Mouse (Mus musculus) layer of hippocampus, postnatal 36 days (tissue): ENCODE measurements around the gene Zfp800. TPM values are rescaled to one million over a fixed set of nuclear protein-coding genes. Genes with fewer than 3 reads are reported as not detected.

ENCODE experiments used
- DNase-seq, 2 experiments: peaks; one replicate each; pipeline ENCODE4 v3.0.0; 2022
- total RNA-seq, 2 experiments: library from RNA; stranded (reverse); gene quantifications; 2 replicates each; pipeline ENCODE4 v1.2.3; 2021

Zfp800 gene
- total RNA-seq, 2 experiments from 2014 or later: 25.5 to 30.4 TPM

- no peak for DNase-seq
Measured at GRCm38 (mm10) chr6:28309692-28310091, 88.1 kb downstream of the Zfp800 start.

GRCm38 (mm10) chr6:28308929-28309328 lies 88.9 kb downstream of the Zfp800 start:
- DNase-seq: no peak

GRCm38 (mm10) chr6:28306702-28307101 lies 91.1 kb downstream of the Zfp800 start:
- no peak for DNase-seq

GRCm38 (mm10) chr6:28296306-28296705 lies 101.5 kb downstream of the Zfp800 start:
- DNase-seq: no peak

- no peak for DNase-seq
Measured at GRCm38 (mm10) chr6:28295581-28295980, 102.2 kb downstream of the Zfp800 start.

- no peak for DNase-seq
Measured at GRCm38 (mm10) chr6:28292810-28293209, 105.0 kb downstream of the Zfp800 start.

- peak; percentile 60 to 65 for DNase-seq
Measured at GRCm38 (mm10) chr6:28279886-28280285, 117.9 kb downstream of the Zfp800 start.

- DNase-seq: no peak
Measured at GRCm38 (mm10) chr6:28262198-28262621, 135.6 kb downstream of the Zfp800 start.

- DNase-seq: peak; percentile 93
Measured at GRCm38 (mm10) chr6:28261307-28262197, 136.3 kb downstream of the Zfp800 start.

- DNase-seq: peak; percentile 17 to 23
Measured at GRCm38 (mm10) chr6:28260425-28261191, 137.2 kb downstream of the Zfp800 start.

GRCm38 (mm10) chr6:28259750-28260149 lies 138.1 kb downstream of the Zfp800 start:
- no peak for DNase-seq

- DNase-seq: no peak
Measured at GRCm38 (mm10) chr6:28258440-28258839, 139.4 kb downstream of the Zfp800 start.

GRCm38 (mm10) chr6:28257772-28258171 lies 140.0 kb downstream of the Zfp800 start:
- no peak for DNase-seq

- DNase-seq: no peak
Measured at GRCm38 (mm10) chr6:28252790-28253189, 145.0 kb downstream of the Zfp800 start.

- DNase-seq: no peak
Measured at GRCm38 (mm10) chr6:28248211-28248610, 149.6 kb downstream of the Zfp800 start.

GRCm38 (mm10) chr6:28232618-28233361 lies 165.0 kb downstream of the Zfp800 start:
- no peak for DNase-seq

GRCm38 (mm10) chr6:28228085-28228484 lies 169.7 kb downstream of the Zfp800 start:
- no peak for DNase-seq

GRCm38 (mm10) chr6:28221017-28221416 lies 176.8 kb downstream of the Zfp800 start:
- no peak for DNase-seq

- no peak for DNase-seq
Measured at GRCm38 (mm10) chr6:28218386-28218785, 179.4 kb downstream of the Zfp800 start.

- DNase-seq: peak; percentile 75 to 76
Measured at GRCm38 (mm10) chr6:28215268-28215954, 182.4 kb downstream of the Zfp800 start.

GRCm38 (mm10) chr6:28214658-28215267 lies 183.0 kb downstream of the Zfp800 start:
- no peak for DNase-seq

GRCm38 (mm10) chr6:28203454-28203853 lies 194.4 kb downstream of the Zfp800 start:
- no peak for DNase-seq
